Mouse (Mus musculus): ENCODE results near the gene Babam2. TPM values are rescaled to one million over a fixed set of nuclear protein-coding genes. Genes with fewer than 3 reads are reported as not detected.

Gene Babam2
- polyA plus RNA-seq, 1 experiment from 2014 or later: 42.9 TPM

GRCm38 (mm10) chr5:31860426-31860825 is 162.9 kb downstream of the Babam2 start:
- Histone ChIP-seq H3K27ac (ENCODE audit: low read depth, low read length) (no peak overlapping the region), H3K36me3 (ENCODE audit: control insufficient read depth, insufficient read depth, low read length) (no peaks in the 10 kb centered on the region), H3K9me3 (replicated peaks; ENCODE audit: control insufficient read depth, low read length) (no peaks in the 10 kb centered on the region), H3K4me2 (no peak overlapping the region), H3K9ac (ENCODE audit: low read depth, low read length) (no peak overlapping the region), H3K4me1 (ENCODE audit: control insufficient read depth, insufficient read depth, low read length) (no peaks in the 10 kb centered on the region), H3K4me3 (ENCODE audit: low read depth, low read length) (no peak overlapping the region), H3K27me3 (ENCODE audit: control insufficient read depth, insufficient read depth, low read length) (no peaks in the 10 kb centered on the region)
- 54% methylated on average over 1 of the region's 1 CpGs for WGBS (ENCODE audit: insufficient replicate concordance)
- no peak for ATAC-seq (replicated peaks; ENCODE audit: insufficient number of reproducible peaks, low FRiP score, low TSS enrichment)

GRCm38 (mm10) chr5:31860831-31861624 is 163.5 kb downstream of the Babam2 start:
- Histone ChIP-seq H3K9me3 (replicated peaks; ENCODE audit: control insufficient read depth, low read length) (no peaks in the 10 kb centered on the region), H3K4me3 (ENCODE audit: low read depth, low read length) (no peak overlapping the region), H3K4me1 (ENCODE audit: control insufficient read depth, insufficient read depth, low read length) (no peaks in the 10 kb centered on the region), H3K27ac (ENCODE audit: low read depth, low read length) (no peak overlapping the region), H3K4me2 (no peak overlapping the region), H3K36me3 (ENCODE audit: control insufficient read depth, insufficient read depth, low read length) (no peaks in the 10 kb centered on the region), H3K27me3 (ENCODE audit: control insufficient read depth, insufficient read depth, low read length) (no peaks in the 10 kb centered on the region), H3K9ac (ENCODE audit: low read depth, low read length) (no peak overlapping the region)
- 84% methylated on average over 5 of the region's 5 CpGs for WGBS (ENCODE audit: insufficient replicate concordance)
- no peak for ATAC-seq (replicated peaks; ENCODE audit: insufficient number of reproducible peaks, low FRiP score, low TSS enrichment)

- Histone ChIP-seq H3K36me3 (ENCODE audit: control insufficient read depth, insufficient read depth, low read length) (no peaks in the 10 kb centered on the region), H3K27me3 (ENCODE audit: control insufficient read depth, insufficient read depth, low read length) (no peaks in the 10 kb centered on the region), H3K9me3 (replicated peaks; ENCODE audit: control insufficient read depth, low read length) (no peaks in the 10 kb centered on the region), H3K9ac (ENCODE audit: low read depth, low read length) (no peak overlapping the region), H3K27ac (ENCODE audit: low read depth, low read length) (no peak overlapping the region), H3K4me2 (no peak overlapping the region), H3K4me3 (ENCODE audit: low read depth, low read length) (no peak overlapping the region), H3K4me1 (ENCODE audit: control insufficient read depth, insufficient read depth, low read length) (no peaks in the 10 kb centered on the region)
- no peak for ATAC-seq (replicated peaks; ENCODE audit: insufficient number of reproducible peaks, low FRiP score, low TSS enrichment)
- 74% methylated on average over 1 of the region's 1 CpGs for WGBS (ENCODE audit: insufficient replicate concordance)
Measured at GRCm38 (mm10) chr5:31862753-31863468, 165.4 kb downstream of the Babam2 start.

GRCm38 (mm10) chr5:31864095-31864494 is 166.6 kb downstream of the Babam2 start:
- H3K36me3 ChIP-seq (ENCODE audit: control insufficient read depth, insufficient read depth, low read length): no peaks in the 10 kb centered on the region
- WGBS (ENCODE audit: insufficient replicate concordance): 59% methylated on average over 2 of the region's 2 CpGs
- ATAC-seq (replicated peaks; ENCODE audit: insufficient number of reproducible peaks, low FRiP score, low TSS enrichment): no peak
- no peaks in the 10 kb centered on the region for H3K9me3 ChIP-seq (replicated peaks; ENCODE audit: control insufficient read depth, low read length)
- H3K4me1 ChIP-seq (ENCODE audit: control insufficient read depth, insufficient read depth, low read length): no peaks in the 10 kb centered on the region
- H3K27ac ChIP-seq (ENCODE audit: low read depth, low read length): no peak overlapping the region
- H3K4me3 ChIP-seq (ENCODE audit: low read depth, low read length): no peak overlapping the region
- no peak overlapping the region for H3K4me2 ChIP-seq
- no peak overlapping the region for H3K9ac ChIP-seq (ENCODE audit: low read depth, low read length)
- no peaks in the 10 kb centered on the region for H3K27me3 ChIP-seq (ENCODE audit: control insufficient read depth, insufficient read depth, low read length)

- no peak overlapping the region for H3K9ac ChIP-seq (ENCODE audit: low read depth, low read length)
- 58% methylated on average over 3 of the region's 3 CpGs for WGBS (ENCODE audit: insufficient replicate concordance)
- H3K4me3 ChIP-seq (ENCODE audit: low read depth, low read length): no peak overlapping the region
- no peaks in the 10 kb centered on the region for H3K9me3 ChIP-seq (replicated peaks; ENCODE audit: control insufficient read depth, low read length)
- H3K4me1 ChIP-seq (ENCODE audit: control insufficient read depth, insufficient read depth, low read length): peaks cover 5% of the 10 kb centered on the region; the same call in 1 of the 2 replicates
- no peak for ATAC-seq (replicated peaks; ENCODE audit: insufficient number of reproducible peaks, low FRiP score, low TSS enrichment)
- no peak overlapping the region for H3K4me2 ChIP-seq
- H3K36me3 ChIP-seq (ENCODE audit: control insufficient read depth, insufficient read depth, low read length): no peaks in the 10 kb centered on the region
- H3K27me3 ChIP-seq (ENCODE audit: control insufficient read depth, insufficient read depth, low read length): no peaks in the 10 kb centered on the region
- H3K27ac ChIP-seq (ENCODE audit: low read depth, low read length): no peak overlapping the region
Measured at GRCm38 (mm10) chr5:31866071-31866470, 168.6 kb downstream of the Babam2 start.

GRCm38 (mm10) chr5:31870856-31871520 is 173.5 kb downstream of the Babam2 start:
- ATAC-seq (replicated peaks; ENCODE audit: insufficient number of reproducible peaks, low FRiP score, low TSS enrichment): no peak
- Histone ChIP-seq H3K27me3 (ENCODE audit: control insufficient read depth, insufficient read depth, low read length) (no peaks in the 10 kb centered on the region), H3K9me3 (replicated peaks; ENCODE audit: control insufficient read depth, low read length) (no peaks in the 10 kb centered on the region), H3K9ac (ENCODE audit: low read depth, low read length) (no peak overlapping the region), H3K27ac (ENCODE audit: low read depth, low read length) (no peak overlapping the region), H3K4me2 (no peak overlapping the region), H3K36me3 (ENCODE audit: control insufficient read depth, insufficient read depth, low read length) (no peaks in the 10 kb centered on the region), H3K4me3 (ENCODE audit: low read depth, low read length) (no peak overlapping the region), H3K4me1 (ENCODE audit: control insufficient read depth, insufficient read depth, low read length) (peaks cover 5% of the 10 kb centered on the region; the same call in 1 of the 2 replicates)
- 72% methylated on average over 8 of the region's 8 CpGs for WGBS (ENCODE audit: insufficient replicate concordance)

GRCm38 (mm10) chr5:31873328-31873727 is 175.8 kb downstream of the Babam2 start:
- Histone ChIP-seq H3K4me1 (ENCODE audit: control insufficient read depth, insufficient read depth, low read length) (peaks cover 9% of the 10 kb centered on the region; the same call in 1 of the 2 replicates), H3K27ac (ENCODE audit: low read depth, low read length) (no peak overlapping the region), H3K36me3 (ENCODE audit: control insufficient read depth, insufficient read depth, low read length) (no peaks in the 10 kb centered on the region), H3K27me3 (ENCODE audit: control insufficient read depth, insufficient read depth, low read length) (no peaks in the 10 kb centered on the region), H3K9ac (ENCODE audit: low read depth, low read length) (no peak overlapping the region), H3K4me2 (no peak overlapping the region), H3K9me3 (replicated peaks; ENCODE audit: control insufficient read depth, low read length) (no peaks in the 10 kb centered on the region), H3K4me3 (ENCODE audit: low read depth, low read length) (no peak overlapping the region)
- WGBS (ENCODE audit: insufficient replicate concordance): 93% methylated on average over 2 of the region's 2 CpGs
- no peak for ATAC-seq (replicated peaks; ENCODE audit: insufficient number of reproducible peaks, low FRiP score, low TSS enrichment)

- no peaks in the 10 kb centered on the region for H3K36me3 ChIP-seq (ENCODE audit: control insufficient read depth, insufficient read depth, low read length)
- no peak for ATAC-seq (replicated peaks; ENCODE audit: insufficient number of reproducible peaks, low FRiP score, low TSS enrichment)
- H3K27ac ChIP-seq (ENCODE audit: low read depth, low read length): no peak overlapping the region
- 79% methylated on average over 1 of the region's 1 CpGs for WGBS (ENCODE audit: insufficient replicate concordance)
- no peak overlapping the region for H3K4me3 ChIP-seq (ENCODE audit: low read depth, low read length)
- H3K27me3 ChIP-seq (ENCODE audit: control insufficient read depth, insufficient read depth, low read length): no peaks in the 10 kb centered on the region
- no peak overlapping the region for H3K9ac ChIP-seq (ENCODE audit: low read depth, low read length)
- no peaks in the 10 kb centered on the region for H3K9me3 ChIP-seq (replicated peaks; ENCODE audit: control insufficient read depth, low read length)
- H3K4me1 ChIP-seq (ENCODE audit: control insufficient read depth, insufficient read depth, low read length): peaks cover 9% of the 10 kb centered on the region; the same call in 1 of the 2 replicates
- H3K4me2 ChIP-seq: no peak overlapping the region
Measured at GRCm38 (mm10) chr5:31874543-31874942, 177.1 kb downstream of the Babam2 start.
